Mouse (Mus musculus) bone marrow macrophage, adult 2 months (primary cell): ENCODE measurements around the gene Cbx4. TPM values are rescaled to one million over a fixed set of nuclear protein-coding genes. Genes with fewer than 3 reads are reported as not detected.
A peak's percentile ranks its signal among the peaks of the same experiment; 100 is the strongest.

Source experiments
- H3K27ac ChIP-seq: 2 replicates; pipeline ENCODE4 v1.5.1; 2012; ENCODE audit warnings: low read depth, low read length; ENCODE audit not compliant: insufficient read depth
- H3K4me1 ChIP-seq: 2 replicates; pipeline ENCODE4 v1.6.1; 2012; ENCODE audit warnings: low read length; ENCODE audit not compliant: control insufficient read depth, insufficient read depth
- H3K4me3 ChIP-seq: 2 replicates; pipeline ENCODE4 v1.5.1; 2012; ENCODE audit warnings: mild to moderate bottlenecking, low read length, moderate library complexity; ENCODE audit not compliant: insufficient read depth
- CTCF ChIP-seq: IDR thresholded peaks from 2 replicates; pipeline ENCODE4 v1.5.1; 2012; ENCODE audit warnings: low read depth, mild to moderate bottlenecking, low read length, moderate library complexity
- POLR2A ChIP-seq: IDR thresholded peaks from 2 replicates; pipeline ENCODE4 v1.6.1; 2012; ENCODE audit warnings: mild to moderate bottlenecking, low read depth, low read length, borderline replicate concordance
- polyA plus RNA-seq: library from polyadenylated mRNA; stranded (reverse); fragments of >200 nt; gene quantifications from 2 replicates; pipeline ENCODE4 v1.2.4, GENCODE M21; 2012; ENCODE audit not compliant: missing spikeins, insufficient read depth, insufficient read length

The Cbx4 gene
- 15.8 and 17.2 TPM in 2 replicates for polyA plus RNA-seq

DNA sequence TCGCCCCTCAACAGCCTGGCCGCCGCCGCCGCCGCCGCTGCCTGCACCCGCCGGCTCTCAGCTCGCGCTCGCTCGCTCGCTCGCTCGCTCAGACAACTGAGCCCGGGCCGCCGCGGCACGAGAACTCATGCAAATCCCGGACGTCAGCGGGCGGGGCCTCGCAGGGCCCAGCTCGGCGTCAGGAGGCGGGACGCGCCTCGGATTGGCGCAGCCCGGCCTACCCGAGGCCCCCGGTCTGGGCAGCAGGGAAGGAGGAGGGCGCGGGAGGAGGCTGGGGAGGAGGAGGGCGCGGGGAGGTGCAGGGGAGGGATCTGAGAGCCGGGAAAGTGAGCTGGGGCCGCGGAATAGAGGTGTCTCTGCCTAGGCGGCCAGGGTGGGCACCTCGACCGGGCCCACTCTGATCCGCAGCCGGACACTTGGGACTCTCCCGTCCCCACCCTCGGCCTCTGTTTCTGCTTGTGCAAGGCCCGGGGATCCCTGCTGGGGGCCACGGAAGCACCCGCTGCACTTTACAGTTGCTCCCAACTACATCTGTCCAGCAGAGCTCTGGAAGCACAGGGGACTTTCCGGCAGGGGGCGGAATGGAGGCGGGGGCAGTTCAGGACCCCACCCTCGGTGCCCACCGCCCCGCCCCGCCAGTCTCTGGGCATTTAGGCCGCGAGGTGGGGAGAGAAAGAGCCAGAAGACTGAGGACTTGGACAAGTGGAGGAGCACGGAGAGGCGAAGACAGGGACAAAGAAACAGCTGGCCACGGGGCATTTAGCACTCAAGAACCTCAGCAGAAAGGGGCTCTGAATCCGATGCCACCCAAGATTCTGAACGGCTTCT lies at the start of gene Cbx4:
Gene Cbx4, minus strand, starts transcription at position 78 of the 828 bp plus-strand sequence.
- TF ChIP-seq POLR2A: no peak
- no peak for TF ChIP-seq CTCF
- peak within 1 kb of the TSS; percentile 77 for H3K4me3 ChIP-seq
- H3K27ac ChIP-seq: peak within 1 kb of the TSS; percentile 75
- peaks cover 19% of the 10 kb centered on the region for H3K4me1 ChIP-seq

DNA sequence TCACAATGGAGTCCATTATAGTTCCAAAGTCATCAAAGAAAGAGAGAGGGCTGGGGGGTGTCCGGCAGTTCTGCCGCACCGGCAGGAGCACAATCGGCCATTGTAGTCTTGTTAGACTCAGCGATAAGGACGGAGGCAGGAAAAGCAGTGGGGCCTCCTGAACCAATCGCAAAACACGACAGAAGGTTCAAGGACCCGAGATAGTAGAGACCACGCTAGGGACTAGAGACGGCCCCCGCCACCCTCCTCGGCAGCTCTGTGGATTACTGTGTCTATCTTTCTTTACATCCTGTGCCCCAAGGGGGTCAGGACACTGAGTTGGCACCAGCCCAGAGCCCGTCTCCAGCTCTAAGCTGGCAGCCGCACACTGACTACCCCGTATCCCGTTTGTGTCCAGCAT lies 48.6 kb upstream of the Cbx4 start:
- no peak overlapping the region for H3K27ac ChIP-seq
- no peak overlapping the region for H3K4me3 ChIP-seq
- 0 out of 2 replicates have a peak, but pooled peaks cover 3% of the 10 kb centered on the region for H3K4me1 ChIP-seq
- TF ChIP-seq POLR2A: no peak
- TF ChIP-seq CTCF: no peak

DNA sequence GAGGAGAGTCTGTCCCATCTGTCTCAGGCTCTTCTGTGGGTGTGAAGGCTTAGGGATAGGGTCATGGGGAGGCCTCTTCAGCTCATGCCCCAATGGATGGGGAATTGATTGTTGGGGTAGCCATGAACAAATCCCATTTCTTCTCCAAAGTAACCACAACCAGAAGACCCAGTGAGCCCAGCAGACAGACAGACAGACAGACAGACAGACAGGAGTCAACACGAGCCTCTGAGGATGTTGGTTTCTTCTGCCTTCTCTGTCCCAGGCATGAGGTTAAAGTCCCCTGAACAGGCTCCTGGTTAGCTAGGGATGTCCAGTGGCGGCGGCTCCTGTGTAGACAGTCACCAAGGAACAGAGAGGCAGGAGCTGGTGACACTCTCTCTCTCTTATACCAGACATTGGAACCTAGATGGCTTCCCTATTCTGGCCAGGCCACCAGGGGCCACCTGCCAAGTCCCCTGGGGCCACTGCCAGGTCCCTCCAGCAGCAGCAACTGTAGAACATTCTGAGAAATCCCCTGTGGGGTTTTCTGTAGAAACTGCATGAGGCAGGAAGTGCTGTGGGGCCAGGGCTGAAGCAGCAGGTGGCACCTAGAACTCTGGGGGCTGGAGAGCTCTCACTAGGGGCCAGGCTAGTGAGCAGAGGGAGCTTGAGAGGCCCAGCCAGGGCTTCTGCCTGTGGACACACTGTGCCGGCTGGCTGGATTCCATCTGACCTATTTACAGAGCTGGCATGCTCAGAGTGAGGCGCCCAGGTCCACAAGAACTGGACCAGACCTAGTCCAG lies 47.6 kb upstream of the Cbx4 start:
- Histone ChIP-seq H3K4me3 (no peak overlapping the region), H3K4me1 (peaks cover 3% of the 10 kb centered on the region; the same call in 1 of the 2 replicates), H3K27ac (no peak overlapping the region)
- no peak for TF ChIP-seq CTCF
- no peak for TF ChIP-seq POLR2A

DNA sequence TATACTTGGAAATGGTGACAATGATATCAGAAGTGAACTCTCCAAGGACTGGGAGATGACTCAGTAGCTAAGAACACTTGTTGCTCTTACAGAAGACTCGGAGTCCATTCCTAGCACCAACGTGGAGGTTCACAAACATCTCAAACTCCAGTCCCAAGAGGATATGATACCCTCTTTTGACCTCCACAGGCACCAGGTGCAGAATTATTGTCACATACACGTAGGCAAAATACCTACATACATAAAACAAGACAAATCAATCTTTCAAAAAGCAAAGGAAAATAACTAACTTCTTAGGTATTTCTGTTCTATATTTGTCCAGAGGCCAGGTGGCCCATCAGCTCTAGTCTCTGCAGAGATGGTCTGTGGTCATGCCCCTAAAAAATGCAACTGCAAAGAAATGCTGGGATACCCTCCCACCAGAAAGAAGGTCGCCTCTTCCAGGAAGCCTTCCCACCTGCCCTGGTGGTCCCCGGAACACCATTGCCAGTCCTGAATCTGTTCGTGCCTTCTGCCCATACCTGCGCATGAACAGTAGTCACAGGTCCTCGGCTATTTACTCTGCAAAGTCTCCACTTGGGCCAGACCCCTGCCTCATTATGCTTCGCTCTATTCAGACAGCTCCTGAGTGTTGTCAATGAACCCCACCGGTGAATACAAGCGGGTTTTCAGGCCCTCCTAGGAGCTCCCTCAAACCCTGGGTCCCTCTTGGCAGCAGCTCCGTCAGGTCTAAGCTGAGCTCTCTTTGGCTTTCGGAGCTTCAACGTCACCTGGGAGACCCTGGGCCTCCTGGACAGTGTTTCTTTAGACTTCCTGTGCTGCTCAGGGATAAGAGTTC lies 46.4 kb upstream of the Cbx4 start:
- H3K4me1 ChIP-seq: peaks cover 5% of the 10 kb centered on the region; the same call in 1 of the 2 replicates
- no peak overlapping the region for H3K27ac ChIP-seq
- TF ChIP-seq CTCF (no peak), POLR2A (no peak)
- no peak overlapping the region for H3K4me3 ChIP-seq

DNA sequence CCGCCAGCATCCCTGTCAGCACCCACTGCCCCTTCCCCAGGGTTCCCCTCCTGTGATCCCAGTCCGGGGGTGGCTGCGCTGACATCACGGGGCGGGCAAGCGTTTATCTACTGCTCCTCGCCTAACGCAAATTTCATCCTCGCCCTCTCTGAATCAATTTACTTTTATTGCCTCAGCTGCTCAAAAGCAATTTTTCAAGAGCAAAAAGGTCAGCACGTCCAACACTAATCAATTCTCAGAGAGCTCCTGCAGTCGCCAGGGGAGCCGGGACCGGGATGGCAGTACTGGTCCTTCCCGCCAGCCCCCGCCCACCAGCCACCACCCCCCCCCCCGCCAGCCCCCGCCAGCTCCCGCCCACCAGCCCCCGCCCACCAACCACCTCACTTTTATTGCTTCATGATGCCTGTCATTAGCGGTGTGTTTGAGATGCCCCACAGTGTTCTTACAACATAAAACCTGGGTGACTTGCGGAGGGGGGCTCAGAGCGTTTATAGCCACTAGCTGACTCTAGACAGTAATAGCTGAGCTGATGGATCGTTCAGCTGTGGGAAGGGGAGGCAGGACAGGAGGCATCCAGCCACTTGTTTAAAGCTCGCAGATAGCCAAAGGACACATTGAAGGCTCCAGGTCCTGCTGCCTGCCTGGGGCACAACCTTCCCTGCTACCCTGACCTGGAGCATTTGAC lies 44.2 kb upstream of the Cbx4 start:
- Histone ChIP-seq H3K4me1 (peaks cover 9% of the 10 kb centered on the region), H3K27ac (no peak overlapping the region), H3K4me3 (no peak overlapping the region)
- TF ChIP-seq POLR2A: no peak
- no peak for TF ChIP-seq CTCF

DNA sequence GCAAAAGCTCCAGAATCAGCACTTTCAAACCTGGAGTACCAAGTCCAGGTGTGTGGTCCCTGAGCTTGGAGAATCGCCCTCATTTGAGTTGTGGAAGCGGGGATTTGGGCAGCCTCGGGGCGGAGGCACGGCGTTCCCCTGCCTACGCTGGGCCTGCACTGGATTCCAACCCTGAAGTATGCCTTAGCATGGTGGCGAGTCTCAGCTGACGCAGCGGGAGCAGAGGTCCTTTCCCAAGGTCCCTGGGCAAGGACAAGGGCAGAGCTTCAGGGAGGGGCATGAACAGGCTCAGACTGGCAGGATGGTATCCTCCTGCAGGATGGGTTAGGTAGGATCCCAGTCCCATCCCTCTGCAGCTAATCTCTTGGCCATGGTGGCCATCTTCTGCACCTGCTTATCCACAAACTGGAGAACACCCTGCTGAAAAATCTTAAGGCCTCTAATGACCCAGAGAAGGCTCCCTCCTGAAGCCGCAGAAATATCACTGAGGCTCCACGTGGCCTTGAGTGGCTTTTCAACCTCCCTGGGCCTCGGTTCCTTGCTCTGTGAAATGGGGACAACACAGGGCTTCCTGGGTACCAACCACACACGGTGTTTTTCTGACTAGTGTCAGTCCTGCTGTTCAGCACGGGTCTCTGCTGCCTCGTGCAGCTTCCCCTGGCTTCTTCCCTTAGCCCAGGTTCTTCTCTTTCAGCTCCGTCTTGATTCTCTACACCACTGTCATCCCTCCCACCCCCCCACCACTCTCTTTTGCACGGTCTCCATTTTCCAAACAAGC lies 43.4 kb upstream of the Cbx4 start:
- no peak overlapping the region for H3K4me3 ChIP-seq
- no peak overlapping the region for H3K27ac ChIP-seq
- TF ChIP-seq POLR2A (no peak), CTCF (no peak)
- peaks cover 9% of the 10 kb centered on the region for H3K4me1 ChIP-seq

DNA sequence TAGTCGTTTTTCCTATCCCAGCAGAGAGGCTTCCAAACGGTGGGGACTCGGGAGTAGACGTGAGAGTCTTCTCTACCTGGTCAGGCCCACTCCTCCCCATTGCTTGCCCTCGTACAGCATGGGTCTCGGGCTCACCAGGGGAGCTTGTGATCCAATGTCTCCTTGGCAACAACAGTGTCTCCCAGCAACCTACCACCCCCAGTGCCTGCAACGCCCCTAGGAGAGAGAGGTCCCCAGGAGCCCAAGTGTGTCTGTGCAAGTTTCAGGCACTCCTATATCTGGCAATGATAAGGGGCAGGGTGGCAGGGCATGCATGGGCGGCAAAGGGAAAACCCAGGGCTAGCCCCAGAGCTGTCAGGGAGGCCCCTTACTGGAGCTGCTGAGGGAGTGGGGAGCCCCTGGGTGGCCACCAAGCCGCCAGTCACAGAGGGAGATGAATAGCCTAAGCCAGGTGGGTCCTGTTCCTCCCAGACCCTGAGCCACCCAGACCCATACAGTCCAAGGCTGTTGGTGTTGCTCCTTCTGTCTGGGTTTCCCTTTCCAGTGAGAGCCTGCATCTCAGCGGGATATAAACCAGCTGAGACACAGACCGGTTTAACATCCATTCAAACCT lies 42.8 kb upstream of the Cbx4 start:
- Histone ChIP-seq H3K4me1 (peaks cover 9% of the 10 kb centered on the region), H3K4me3 (no peak overlapping the region), H3K27ac (no peak overlapping the region)
- TF ChIP-seq POLR2A: no peak
- TF ChIP-seq CTCF: no peak

DNA sequence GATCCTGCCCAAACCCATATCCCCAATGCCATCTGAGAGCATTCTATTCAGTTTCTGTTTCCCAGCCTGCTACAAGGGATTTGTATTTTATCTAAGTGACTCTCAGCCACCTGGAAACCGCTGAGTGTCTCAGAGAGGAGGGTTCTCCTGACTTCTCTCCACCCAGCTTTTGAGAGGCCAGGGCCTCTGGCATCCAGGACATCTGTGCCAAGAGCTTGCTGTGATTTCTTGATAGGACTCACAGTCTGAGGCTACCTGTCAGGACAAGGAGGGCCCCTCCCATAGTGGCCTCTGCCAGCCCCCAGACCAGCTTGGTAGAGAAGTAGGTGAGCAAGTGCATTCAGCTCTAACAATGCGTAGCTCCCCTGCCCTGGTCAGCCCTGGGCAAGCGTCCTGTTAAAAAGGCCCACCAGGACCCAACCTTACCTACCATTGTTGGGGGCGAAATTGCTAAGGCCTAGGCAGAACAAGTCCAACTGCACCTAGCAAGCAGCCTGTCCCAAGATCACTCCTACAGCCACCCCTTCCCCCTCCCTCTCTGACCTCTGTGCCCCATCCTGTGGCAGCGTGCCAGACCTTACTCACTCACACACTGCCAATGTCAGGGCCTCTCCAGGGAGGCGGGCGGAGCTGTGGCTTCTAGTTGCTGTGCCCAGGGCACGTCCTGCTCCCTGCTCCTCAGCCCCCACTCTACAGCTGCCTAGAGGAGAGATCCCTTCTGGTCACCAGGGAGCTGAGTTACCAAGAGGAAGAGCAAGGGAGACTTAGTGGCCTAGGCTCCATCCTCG lies 41.9 kb upstream of the Cbx4 start:
- Histone ChIP-seq H3K4me1 (peaks cover 9% of the 10 kb centered on the region), H3K4me3 (no peak overlapping the region), H3K27ac (no peak overlapping the region)
- TF ChIP-seq POLR2A (no peak), CTCF (no peak)
